Mouse (Mus musculus): ENCODE measurements at regions not wholly inside any gene's neighbourhood (a gene's known extent, or its start where the extent isn't known, plus 50 kb on each side); places are given as distances from the start of the nearest gene placed in this dataset.

DNA sequence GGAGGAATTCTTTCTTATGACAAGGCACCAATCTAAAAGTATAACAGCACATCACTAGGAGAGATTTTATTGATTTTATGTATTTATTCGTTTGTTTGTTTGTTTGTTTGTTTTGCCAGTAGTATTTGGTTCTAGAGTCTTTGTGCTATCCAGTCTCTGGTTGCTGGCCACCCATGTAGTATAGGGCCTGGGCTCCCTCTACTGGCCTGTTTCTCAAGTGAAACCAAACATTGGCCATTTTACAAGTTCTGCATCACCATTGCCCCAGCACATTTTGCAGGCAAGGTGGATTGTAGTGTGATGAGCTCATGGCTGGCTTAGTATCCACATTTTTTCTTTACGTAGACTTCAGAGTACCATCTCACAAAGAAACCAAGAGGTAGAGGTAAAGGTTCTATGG, 376.9 kb upstream of the Luzp2 start:
- DNase-seq (ENCODE audit: low spot score in 2 of 2) = peak; percentile 10 to 37

DNA sequence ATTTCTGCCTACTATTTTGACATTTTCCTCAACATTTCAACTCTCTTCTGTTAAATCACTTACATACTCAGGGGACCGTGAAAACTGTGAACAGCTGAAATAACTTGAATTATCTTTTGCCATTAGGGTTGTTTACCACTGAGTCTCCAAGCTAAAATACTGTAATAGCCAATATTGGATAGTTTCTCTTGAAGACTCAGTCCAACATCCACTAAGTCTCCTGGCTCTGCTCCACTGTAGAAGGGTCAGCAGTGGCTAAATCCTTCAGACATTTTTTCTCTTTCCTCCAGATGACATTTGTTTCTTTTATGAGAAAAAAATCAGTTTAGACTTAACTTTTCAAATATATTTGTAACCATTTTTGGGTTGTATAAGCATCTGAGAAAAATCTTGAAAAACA, 344.0 kb upstream of the Luzp2 start:
- DNase-seq (ENCODE audit: low spot score in 2 of 2) = no peak

DNA sequence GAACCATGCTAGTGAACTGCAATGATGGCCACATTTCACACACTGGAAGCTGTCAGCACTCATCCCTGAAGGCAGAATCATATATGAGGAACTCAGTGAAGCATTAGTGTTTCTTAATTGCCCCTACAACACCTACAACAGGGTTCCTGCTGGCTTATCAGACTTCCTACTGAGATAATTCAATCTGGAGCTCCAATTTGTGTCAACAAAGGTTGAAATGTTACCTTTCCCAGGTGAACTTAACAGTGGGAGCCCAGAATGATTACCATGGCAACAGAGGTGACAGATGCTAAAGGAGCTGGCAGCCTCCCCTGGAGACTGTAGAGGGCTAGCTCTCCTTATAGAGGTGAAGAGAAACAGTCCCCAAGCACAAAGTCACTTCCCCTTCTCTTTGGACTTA, 330.1 kb upstream of the Luzp2 start:
- no peak for DNase-seq (ENCODE audit: low spot score in 2 of 2)

DNA sequence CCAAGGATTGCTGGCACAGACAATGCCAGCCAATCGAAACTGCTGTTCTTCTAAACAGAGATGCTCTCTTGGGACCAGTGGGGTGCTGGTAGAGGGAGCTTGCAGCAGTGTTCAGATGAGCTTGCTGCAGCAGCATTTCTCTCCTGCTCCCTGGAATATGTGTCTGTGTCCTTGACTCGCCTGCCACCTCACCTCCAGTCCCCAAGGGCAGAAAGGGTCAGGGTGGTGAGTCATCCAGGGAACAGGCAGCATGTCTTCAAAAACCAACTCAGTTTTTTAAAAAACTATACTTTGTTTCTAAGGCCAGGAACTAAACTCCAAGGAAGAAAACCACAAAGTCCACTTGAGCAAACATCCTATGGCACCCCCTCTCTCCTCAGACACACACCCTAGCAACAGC, 328.3 kb upstream of the Luzp2 start:
- DNase-seq (ENCODE audit: low spot score in 2 of 2) = no peak

DNA sequence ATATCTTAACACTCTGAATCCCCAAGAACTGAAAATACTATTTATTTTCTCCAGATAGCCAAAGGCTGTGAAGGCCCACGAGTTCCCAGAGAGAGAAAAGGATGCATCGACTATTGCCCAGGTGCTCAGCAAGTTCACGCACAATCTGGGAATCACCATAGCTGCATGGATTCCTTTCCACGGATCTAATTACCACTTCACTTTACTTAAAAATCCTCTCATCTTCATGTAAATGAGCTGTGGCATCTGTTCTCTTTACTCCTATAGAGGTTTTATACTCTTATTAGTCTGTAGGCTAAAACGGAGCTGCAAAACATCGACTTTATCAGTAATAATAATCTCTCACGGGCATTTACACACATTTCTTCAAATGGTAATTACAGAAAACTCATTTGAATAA, 299.6 kb upstream of the Luzp2 start:
- no peak for DNase-seq (ENCODE audit: low spot score in 2 of 2)

DNA sequence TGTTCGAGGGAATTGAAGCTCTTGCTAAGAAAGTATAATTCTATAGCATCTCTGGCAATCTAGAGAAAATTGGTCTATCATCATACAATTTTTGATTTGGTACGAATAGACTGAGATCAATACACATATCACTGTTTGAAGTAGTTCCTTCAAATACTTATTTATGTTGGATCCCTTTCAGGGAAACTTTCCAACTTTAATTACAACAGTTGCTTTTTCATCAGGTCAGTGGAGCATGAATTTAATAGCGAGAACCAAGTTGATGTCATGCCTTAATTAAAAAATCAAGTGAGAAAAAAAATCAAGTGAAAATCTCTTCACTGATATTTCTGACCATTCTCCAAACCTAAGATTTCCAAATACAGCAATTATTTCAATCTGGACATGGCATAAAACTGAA, 277.9 kb upstream of the Luzp2 start:
- DNase-seq (ENCODE audit: low spot score in 2 of 2) = no peak

DNA sequence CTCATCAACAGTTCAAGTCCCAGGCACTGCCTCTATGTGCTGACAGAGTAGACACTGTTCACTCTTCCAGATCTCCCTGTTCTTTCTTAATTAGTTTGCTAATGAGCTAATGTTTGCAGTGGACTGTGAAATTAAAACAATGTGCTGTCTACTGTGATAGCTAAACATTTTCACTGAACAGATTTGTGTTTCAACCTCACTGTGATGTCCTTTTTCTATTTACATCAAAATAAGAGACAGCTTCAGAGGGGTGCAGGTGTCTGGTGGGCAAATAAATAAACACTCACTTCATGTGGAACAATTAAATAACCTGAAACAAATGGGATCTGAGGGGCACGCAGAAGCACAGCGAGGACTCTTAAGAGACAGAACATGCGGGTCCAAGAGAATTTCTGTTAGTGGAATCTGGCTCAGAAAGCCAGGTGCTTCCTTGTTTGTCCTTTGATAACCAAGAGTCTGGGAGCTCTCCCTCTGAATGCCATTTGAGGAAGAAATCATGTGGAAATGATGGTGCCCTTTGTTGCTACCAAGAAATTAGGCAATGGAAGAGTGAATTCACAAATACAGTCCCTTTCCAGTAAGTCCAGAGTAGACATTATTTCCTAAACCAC, 269.6 kb upstream of the Luzp2 start:
- DNase-seq (ENCODE audit: low spot score in 2 of 2) = no peak

DNA sequence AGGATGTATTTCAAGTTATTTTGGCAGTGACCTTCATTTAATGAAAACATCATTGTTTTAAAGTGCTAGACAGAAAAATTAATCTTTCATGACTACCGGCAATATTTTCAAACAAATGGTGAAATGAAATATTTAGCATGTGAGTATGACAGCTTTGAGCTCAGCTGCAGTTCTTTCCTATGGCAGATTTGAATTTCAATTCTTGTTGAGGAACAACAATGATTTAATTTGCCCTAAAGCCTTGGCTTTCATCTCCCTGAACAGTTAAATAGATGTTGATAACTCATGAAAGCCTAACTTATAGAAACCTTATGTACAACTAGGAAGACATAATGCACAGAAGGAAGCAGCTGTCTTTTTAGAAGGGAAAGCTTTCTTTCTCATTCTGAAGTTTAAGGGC, 235.5 kb upstream of the Luzp2 start:
- DNase-seq (ENCODE audit: low spot score in 2 of 2) = no peak

DNA sequence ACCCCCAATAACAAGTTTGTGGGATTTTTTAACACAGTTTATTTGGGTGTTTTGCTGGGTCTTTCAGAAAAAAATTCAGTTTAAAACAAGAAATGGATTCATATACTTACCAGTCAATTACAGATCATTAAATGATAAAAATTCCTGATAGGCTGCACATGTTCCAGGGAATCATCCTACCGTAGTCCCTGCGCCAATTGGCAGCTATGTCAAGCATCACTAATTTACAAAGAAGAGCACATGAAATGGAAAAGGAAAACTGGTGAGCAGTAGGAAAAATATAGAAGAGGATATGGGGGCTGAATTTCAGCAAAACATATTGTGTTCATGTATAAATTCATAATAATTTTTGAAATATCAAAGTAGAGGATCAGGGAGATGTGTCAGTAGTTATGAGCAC, 212.9 kb upstream of the Luzp2 start:
- DNase-seq (ENCODE audit: low spot score in 2 of 2) = no peak

DNA sequence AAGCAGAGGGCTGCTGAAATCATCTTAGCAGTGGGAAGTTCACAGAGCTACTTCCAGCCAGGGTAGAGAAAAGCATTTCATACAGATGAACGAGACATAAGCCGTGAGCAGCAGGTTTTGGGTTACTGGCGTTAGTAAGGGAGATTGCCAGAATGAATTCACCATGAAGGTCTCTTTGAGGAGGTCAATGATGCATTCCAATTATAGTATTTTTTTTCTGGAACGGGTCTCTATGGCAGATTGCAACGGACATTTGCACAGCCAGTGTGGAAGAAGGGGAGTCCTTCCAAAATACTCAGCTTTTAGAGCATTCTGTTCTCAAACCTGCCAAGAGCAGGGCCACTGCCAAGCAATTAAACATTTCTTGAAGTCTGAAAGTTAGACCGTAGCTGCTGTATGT, 201.4 kb upstream of the Luzp2 start:
- peak; percentile 34 to 65 for DNase-seq (ENCODE audit: low spot score in 2 of 2)

DNA sequence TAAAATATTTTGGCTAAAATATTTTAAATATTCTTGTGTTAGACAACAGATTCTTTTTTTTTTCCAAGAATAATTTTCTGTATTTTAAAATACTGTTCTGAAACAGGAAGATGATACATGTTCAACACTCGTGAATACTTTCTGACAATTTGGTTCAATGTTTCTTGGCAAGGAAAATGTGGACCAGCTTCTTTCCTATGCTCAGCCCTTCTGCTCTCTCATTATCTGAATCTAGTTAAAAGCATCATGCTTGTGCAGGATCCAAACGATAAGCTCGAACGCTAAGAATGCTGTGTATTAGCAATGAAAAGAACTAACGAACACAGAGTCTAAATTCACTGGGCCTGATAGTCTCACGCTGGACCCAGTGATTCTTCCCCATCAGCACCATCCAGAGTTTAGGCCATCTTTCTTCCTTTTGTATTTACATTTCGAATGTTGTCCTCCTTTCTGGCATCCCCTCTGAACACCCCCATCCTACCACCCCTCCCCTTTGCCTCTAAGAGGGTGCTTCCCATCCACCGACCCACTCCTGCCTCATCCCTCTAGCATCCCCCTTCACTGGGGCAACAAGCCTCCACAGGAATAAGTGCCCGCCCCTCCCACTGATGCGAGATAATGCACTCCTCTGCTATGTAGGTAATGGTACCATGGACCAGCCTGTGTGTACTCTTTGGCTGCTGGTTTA, 200.8 kb upstream of the Luzp2 start:
- DNase-seq (ENCODE audit: low spot score in 2 of 2) = peak; percentile 31 to 87

DNA sequence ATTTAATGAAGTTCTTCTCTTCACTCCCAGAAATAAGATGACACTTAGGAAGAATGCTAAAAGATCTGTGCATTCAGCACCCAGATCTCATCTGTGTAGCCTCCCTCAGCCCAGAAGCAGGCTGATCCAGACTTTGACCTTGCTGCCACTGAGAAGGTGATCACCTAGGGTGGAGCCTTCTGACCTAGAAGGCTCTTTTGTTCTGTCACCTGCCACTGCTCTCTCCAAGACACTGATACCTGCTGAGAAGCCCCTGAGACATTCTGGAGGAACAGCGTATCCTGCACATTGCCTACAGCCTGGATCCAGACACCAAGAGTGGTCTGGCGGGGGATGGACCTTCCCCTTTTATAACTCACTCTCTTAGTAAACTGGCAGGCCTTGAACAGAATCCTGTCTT, 190.0 kb upstream of the Luzp2 start:
- no peak for DNase-seq (ENCODE audit: low spot score in 2 of 2)

DNA sequence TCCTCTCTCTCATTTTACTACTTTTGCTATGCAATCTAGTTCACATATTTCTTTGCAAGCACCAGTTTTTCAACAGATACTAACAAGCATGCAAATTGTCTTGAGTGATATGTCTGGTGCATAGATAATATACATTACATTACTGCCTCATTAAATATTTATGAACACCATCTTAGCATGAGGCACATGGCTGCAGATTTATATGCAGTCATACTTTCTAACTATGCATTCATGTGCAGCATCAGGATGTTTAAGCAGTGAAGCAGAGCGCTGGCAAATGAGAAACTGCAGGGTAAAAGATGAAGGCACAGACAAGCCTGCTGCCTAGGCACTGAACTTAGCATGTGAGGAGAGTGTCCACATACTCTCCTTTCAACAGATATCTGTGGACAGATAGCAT, 186.3 kb upstream of the Luzp2 start:
- no peak for DNase-seq (ENCODE audit: low spot score in 2 of 2)
